Mouse (Mus musculus): ENCODE results near the gene Tmc1. TPM values are rescaled to one million over a fixed set of nuclear protein-coding genes. Genes with fewer than 3 reads are reported as not detected.

Gene Tmc1
- polyA plus RNA-seq, 1 experiment from 2014 or later: 0.10 TPM

GRCm38 (mm10) chr19:20837422-20837821 is 116.6 kb downstream of the Tmc1 start:
- H3K4me1 ChIP-seq (ENCODE audit: control insufficient read depth, insufficient read depth, low read depth, low read length): no peaks in the 10 kb centered on the region
- H3K27me3 ChIP-seq (replicated peaks; ENCODE audit: control insufficient read depth, insufficient read depth, low read length): no peaks in the 10 kb centered on the region
- no peak overlapping the region for H3K27ac ChIP-seq (ENCODE audit: low read depth, low read length)
- H3K4me3 ChIP-seq (ENCODE audit: low read length): no peak overlapping the region
- no peak overlapping the region for H3K4me2 ChIP-seq (ENCODE audit: low read length)
- no peaks in the 10 kb centered on the region for H3K36me3 ChIP-seq (ENCODE audit: control insufficient read depth, insufficient read depth, low read length)
- ATAC-seq: no peak
- no peak overlapping the region for H3K9ac ChIP-seq (ENCODE audit: low read depth, low read length)
- no peaks in the 10 kb centered on the region for H3K9me3 ChIP-seq (ENCODE audit: control insufficient read depth, low read length)
- WGBS: 53% methylated on average over 2 of the region's 2 CpGs

GRCm38 (mm10) chr19:20836055-20836845 is 117.8 kb downstream of the Tmc1 start:
- Histone ChIP-seq H3K27me3 (replicated peaks; ENCODE audit: control insufficient read depth, insufficient read depth, low read length) (no peaks in the 10 kb centered on the region), H3K36me3 (ENCODE audit: control insufficient read depth, insufficient read depth, low read length) (no peaks in the 10 kb centered on the region), H3K4me2 (ENCODE audit: low read length) (no peak overlapping the region), H3K4me1 (ENCODE audit: control insufficient read depth, insufficient read depth, low read depth, low read length) (no peaks in the 10 kb centered on the region), H3K27ac (ENCODE audit: low read depth, low read length) (no peak overlapping the region), H3K4me3 (ENCODE audit: low read length) (no peak overlapping the region), H3K9me3 (ENCODE audit: control insufficient read depth, low read length) (no peaks in the 10 kb centered on the region), H3K9ac (ENCODE audit: low read depth, low read length) (no peak overlapping the region)
- ATAC-seq: 0 out of 2 replicates have a peak, but pooled peaks have one; percentile 17
- 64% methylated on average over 9 of the region's 9 CpGs for WGBS

GRCm38 (mm10) chr19:20834895-20835294 is 119.1 kb downstream of the Tmc1 start:
- H3K9me3 ChIP-seq (ENCODE audit: control insufficient read depth, low read length): no peaks in the 10 kb centered on the region
- H3K36me3 ChIP-seq (ENCODE audit: control insufficient read depth, insufficient read depth, low read length): no peaks in the 10 kb centered on the region
- H3K4me2 ChIP-seq (ENCODE audit: low read length): no peak overlapping the region
- no peaks in the 10 kb centered on the region for H3K27me3 ChIP-seq (replicated peaks; ENCODE audit: control insufficient read depth, insufficient read depth, low read length)
- H3K27ac ChIP-seq (ENCODE audit: low read depth, low read length): no peak overlapping the region
- H3K4me3 ChIP-seq (ENCODE audit: low read length): no peak overlapping the region
- no peak for ATAC-seq
- WGBS: 21% methylated on average over 1 of the region's 1 CpGs
- no peaks in the 10 kb centered on the region for H3K4me1 ChIP-seq (ENCODE audit: control insufficient read depth, insufficient read depth, low read depth, low read length)
- H3K9ac ChIP-seq (ENCODE audit: low read depth, low read length): no peak overlapping the region

GRCm38 (mm10) chr19:20799460-20799859 is 154.5 kb downstream of the Tmc1 start:
- no peak overlapping the region for H3K4me2 ChIP-seq (ENCODE audit: low read length)
- H3K4me1 ChIP-seq (ENCODE audit: control insufficient read depth, insufficient read depth, low read depth, low read length): no peaks in the 10 kb centered on the region
- H3K9ac ChIP-seq (ENCODE audit: low read depth, low read length): no peak overlapping the region
- no peak for ATAC-seq
- H3K27ac ChIP-seq (ENCODE audit: low read depth, low read length): no peak overlapping the region
- no peaks in the 10 kb centered on the region for H3K9me3 ChIP-seq (ENCODE audit: control insufficient read depth, low read length)
- H3K27me3 ChIP-seq (replicated peaks; ENCODE audit: control insufficient read depth, insufficient read depth, low read length): no peaks in the 10 kb centered on the region
- no peak overlapping the region for H3K4me3 ChIP-seq (ENCODE audit: low read length)
- no peaks in the 10 kb centered on the region for H3K36me3 ChIP-seq (ENCODE audit: control insufficient read depth, insufficient read depth, low read length)

- H3K4me2 ChIP-seq (ENCODE audit: low read length): no peak overlapping the region
- no peaks in the 10 kb centered on the region for H3K27me3 ChIP-seq (replicated peaks; ENCODE audit: control insufficient read depth, insufficient read depth, low read length)
- WGBS: 31% methylated on average over 6 of the region's 6 CpGs
- H3K36me3 ChIP-seq (ENCODE audit: control insufficient read depth, insufficient read depth, low read length): no peaks in the 10 kb centered on the region
- H3K9ac ChIP-seq (ENCODE audit: low read depth, low read length): no peak overlapping the region
- no peak overlapping the region for H3K27ac ChIP-seq (ENCODE audit: low read depth, low read length)
- no peak overlapping the region for H3K4me3 ChIP-seq (ENCODE audit: low read length)
- peak; percentile 77 for ATAC-seq
- no peaks in the 10 kb centered on the region for H3K4me1 ChIP-seq (ENCODE audit: control insufficient read depth, insufficient read depth, low read depth, low read length)
- H3K9me3 ChIP-seq (ENCODE audit: control insufficient read depth, low read length): no peaks in the 10 kb centered on the region
Measured at GRCm38 (mm10) chr19:20797558-20798101, 156.4 kb downstream of the Tmc1 start.

GRCm38 (mm10) chr19:20796001-20796400 is 158.0 kb downstream of the Tmc1 start:
- Histone ChIP-seq H3K4me2 (ENCODE audit: low read length) (no peak overlapping the region), H3K27me3 (replicated peaks; ENCODE audit: control insufficient read depth, insufficient read depth, low read length) (no peaks in the 10 kb centered on the region), H3K9ac (ENCODE audit: low read depth, low read length) (no peak overlapping the region), H3K27ac (ENCODE audit: low read depth, low read length) (no peak overlapping the region), H3K4me1 (ENCODE audit: control insufficient read depth, insufficient read depth, low read depth, low read length) (no peaks in the 10 kb centered on the region), H3K9me3 (ENCODE audit: control insufficient read depth, low read length) (no peaks in the 10 kb centered on the region), H3K4me3 (ENCODE audit: low read length) (no peak overlapping the region), H3K36me3 (ENCODE audit: control insufficient read depth, insufficient read depth, low read length) (no peaks in the 10 kb centered on the region)
- ATAC-seq: no peak
- WGBS: 61% methylated on average over 4 of the region's 4 CpGs

GRCm38 (mm10) chr19:20794999-20795398 is 159.0 kb downstream of the Tmc1 start:
- H3K9ac ChIP-seq (ENCODE audit: low read depth, low read length): no peak overlapping the region

GRCm38 (mm10) chr19:20792811-20793210 is 161.2 kb downstream of the Tmc1 start:
- H3K27ac ChIP-seq (ENCODE audit: low read depth, low read length): no peak overlapping the region
- no peaks in the 10 kb centered on the region for H3K9me3 ChIP-seq (ENCODE audit: control insufficient read depth, low read length)
- no peak overlapping the region for H3K4me3 ChIP-seq (ENCODE audit: low read length)
- H3K9ac ChIP-seq (ENCODE audit: low read depth, low read length): no peak overlapping the region
- H3K27me3 ChIP-seq (replicated peaks; ENCODE audit: control insufficient read depth, insufficient read depth, low read length): no peaks in the 10 kb centered on the region
- ATAC-seq: peak; percentile 61; the same call in 1 of the 2 replicates
- H3K4me2 ChIP-seq (ENCODE audit: low read length): no peak overlapping the region
- WGBS: 66% methylated on average over 2 of the region's 2 CpGs
- H3K36me3 ChIP-seq (ENCODE audit: control insufficient read depth, insufficient read depth, low read length): no peaks in the 10 kb centered on the region
- no peaks in the 10 kb centered on the region for H3K4me1 ChIP-seq (ENCODE audit: control insufficient read depth, insufficient read depth, low read depth, low read length)

More at GRCm38 (mm10) chr19:20794999-20795398, 159.0 kb downstream of the Tmc1 start:
- WGBS: 67% methylated on average over 3 of the region's 3 CpGs
- no peaks in the 10 kb centered on the region for H3K36me3 ChIP-seq (ENCODE audit: control insufficient read depth, insufficient read depth, low read length)
- no peak for ATAC-seq
- H3K9me3 ChIP-seq (ENCODE audit: control insufficient read depth, low read length): no peaks in the 10 kb centered on the region
- H3K4me3 ChIP-seq (ENCODE audit: low read length): no peak overlapping the region
- no peaks in the 10 kb centered on the region for H3K4me1 ChIP-seq (ENCODE audit: control insufficient read depth, insufficient read depth, low read depth, low read length)
- no peak overlapping the region for H3K27ac ChIP-seq (ENCODE audit: low read depth, low read length)
- H3K27me3 ChIP-seq (replicated peaks; ENCODE audit: control insufficient read depth, insufficient read depth, low read length): no peaks in the 10 kb centered on the region
- no peak overlapping the region for H3K4me2 ChIP-seq (ENCODE audit: low read length)

- H3K4me1 ChIP-seq (ENCODE audit: control insufficient read depth, insufficient read depth, low read depth, low read length): no peaks in the 10 kb centered on the region
- 87% methylated on average over 6 of the region's 6 CpGs for WGBS
- H3K27me3 ChIP-seq (replicated peaks; ENCODE audit: control insufficient read depth, insufficient read depth, low read length): no peaks in the 10 kb centered on the region
- H3K4me3 ChIP-seq (ENCODE audit: low read length): no peak overlapping the region
- H3K9me3 ChIP-seq (ENCODE audit: control insufficient read depth, low read length): no peaks in the 10 kb centered on the region
- no peak for ATAC-seq
- H3K36me3 ChIP-seq (ENCODE audit: control insufficient read depth, insufficient read depth, low read length): no peaks in the 10 kb centered on the region
- H3K9ac ChIP-seq (ENCODE audit: low read depth, low read length): no peak overlapping the region
- H3K27ac ChIP-seq (ENCODE audit: low read depth, low read length): no peak overlapping the region
- H3K4me2 ChIP-seq (ENCODE audit: low read length): no peak overlapping the region
Measured at GRCm38 (mm10) chr19:20787289-20787688, 166.7 kb downstream of the Tmc1 start.

Measured in hindbrain, embryonic 16.5 days (tissue).